14 mouse cellular contexts compared by ENCODE assay signal in genomic region chr11:118600168-118600567, GRCm38 (mm10).
DNase-seq lines count a peak whose midpoint lies in the region; ATAC-seq and TF ChIP-seq lines count a peak whose summit lies in the region.
"Had no signal": no experiment of that assay in that cellular context is flagged by ENCODE, and none has a peak within 500 bp of the region (broad histone marks: within the 10 kb centered on the region; RNA-seq: fewer than 3 reads in every experiment).

No protein-coding gene starts in this region.

- H3K4me1 ChIP-seq in forebrain, embryonic 12.5 days = peaks cover 22% of the 10 kb centered on the region
- peaks cover 10% of the 10 kb centered on the region for H3K4me1 ChIP-seq in forebrain, embryonic 10.5 days
- H3K4me1 ChIP-seq in hindbrain, embryonic 12.5 days = peaks cover 32% of the 10 kb centered on the region
- peaks cover 60% of the 10 kb centered on the region for H3K4me1 ChIP-seq in neural tube, embryonic 13.5 days (replicated peaks)
- H3K4me1 ChIP-seq in heart, adult 2 months (ENCODE audit: control insufficient read depth, insufficient read depth, low read length) = no peaks in the 10 kb centered on the region
- H3K4me1 ChIP-seq: limb, embryonic 15.5 days had no signal

- WGBS in forebrain, embryonic 12.5 days = 2% methylated on average over 9 of the region's 9 CpGs
- WGBS in forebrain, embryonic 10.5 days = 7% methylated on average over 9 of the region's 9 CpGs
- 2% methylated on average over 9 of the region's 9 CpGs for WGBS in hindbrain, embryonic 12.5 days
- WGBS in neural tube, embryonic 13.5 days = 0% methylated on average over 9 of the region's 9 CpGs
- WGBS in heart, adult 2 months = 7% methylated on average over 9 of the region's 9 CpGs

- H3K27ac ChIP-seq in forebrain, embryonic 12.5 days = 0 out of 2 replicates have a peak overlapping the region, but pooled peaks have one; percentile 56
- no peak overlapping the region for H3K27ac ChIP-seq in forebrain, embryonic 10.5 days
- H3K27ac ChIP-seq in hindbrain, embryonic 12.5 days = peak overlapping the region; percentile 67
- peak overlapping the region; percentile 88 for H3K27ac ChIP-seq in neural tube, embryonic 13.5 days (replicated peaks)
- H3K27ac ChIP-seq in heart, adult 2 months = no peak overlapping the region
- H3K27ac ChIP-seq: limb, embryonic 15.5 days had no signal

- H3K27me3 ChIP-seq in forebrain, embryonic 12.5 days = peaks cover 36% of the 10 kb centered on the region
- peaks cover 33% of the 10 kb centered on the region for H3K27me3 ChIP-seq in forebrain, embryonic 10.5 days (ENCODE audit: poor library complexity, severe bottlenecking)
- peaks cover 8% of the 10 kb centered on the region for H3K27me3 ChIP-seq in hindbrain, embryonic 12.5 days
- H3K27me3 ChIP-seq in neural tube, embryonic 13.5 days = no peaks in the 10 kb centered on the region
- no peaks in the 10 kb centered on the region for H3K27me3 ChIP-seq in heart, adult 2 months (ENCODE audit: control insufficient read depth, insufficient read depth, low read length)

- H3K36me3 ChIP-seq in forebrain, embryonic 12.5 days (replicated peaks) = no peaks in the 10 kb centered on the region
- no peaks in the 10 kb centered on the region for H3K36me3 ChIP-seq in forebrain, embryonic 10.5 days (replicated peaks)
- no peaks in the 10 kb centered on the region for H3K36me3 ChIP-seq in hindbrain, embryonic 12.5 days
- no peaks in the 10 kb centered on the region for H3K36me3 ChIP-seq in neural tube, embryonic 13.5 days
- no peaks in the 10 kb centered on the region for H3K36me3 ChIP-seq in heart, adult 2 months (ENCODE audit: control insufficient read depth, insufficient read depth, low read length)
- H3K36me3 ChIP-seq: limb, embryonic 15.5 days had no signal

- H3K4me2 ChIP-seq in forebrain, embryonic 12.5 days = no peak overlapping the region; the same call in 1 of the 2 replicates
- peak overlapping the region; percentile 25; the same call in 1 of the 2 replicates for H3K4me2 ChIP-seq in hindbrain, embryonic 12.5 days (replicated peaks)
- peak overlapping the region; percentile 9 for H3K4me2 ChIP-seq in neural tube, embryonic 13.5 days
- H3K4me2 ChIP-seq: limb, embryonic 15.5 days had no signal

- no peaks in the 10 kb centered on the region for H3K79me2 ChIP-seq in heart, adult 2 months (replicated peaks; ENCODE audit: control insufficient read depth, insufficient read depth, low read length)

- H3K9me3 ChIP-seq in forebrain, embryonic 12.5 days = no peaks in the 10 kb centered on the region
- H3K9me3 ChIP-seq in forebrain, embryonic 10.5 days = no peaks in the 10 kb centered on the region
- no peaks in the 10 kb centered on the region for H3K9me3 ChIP-seq in hindbrain, embryonic 12.5 days (replicated peaks)
- no peaks in the 10 kb centered on the region for H3K9me3 ChIP-seq in neural tube, embryonic 13.5 days
- H3K9me3 ChIP-seq: limb, embryonic 15.5 days had no signal

- TF ChIP-seq POLR2A in heart, adult 2 months (IDR thresholded peaks at IDR 0.05; ENCODE audit: insufficient read depth, low read depth, low read length) = no peak

- ATAC-seq in forebrain, embryonic 12.5 days (ENCODE audit: low FRiP score) = peak; percentile 44; the same call in 1 of the 2 replicates
- peak; percentile 71 for ATAC-seq in hindbrain, embryonic 12.5 days (ENCODE audit: low FRiP score)
- peak; percentile 68 for ATAC-seq in neural tube, embryonic 13.5 days (ENCODE audit: low read depth)

- intact Hi-C loops in heart, adult 2 months (cut with DNase I) = no loop called here

- H3K9ac ChIP-seq in forebrain, embryonic 12.5 days = peak overlapping the region; percentile 17; the same call in 1 of the 2 replicates
- H3K9ac ChIP-seq in hindbrain, embryonic 12.5 days = peak overlapping the region; percentile 39
- H3K9ac ChIP-seq in neural tube, embryonic 13.5 days = peak overlapping the region; percentile 56
- no peak overlapping the region for H3K9ac ChIP-seq in heart, adult 2 months (ENCODE audit: low read depth, low read length)
- H3K9ac ChIP-seq: limb, embryonic 15.5 days had no signal

- TF ChIP-seq CTCF in heart, adult 2 months (IDR thresholded peaks at IDR 0.05) = no peak

- DNase-seq in forebrain, embryonic 10.5 days (ENCODE audit: extremely low spot score, low spot score) = no peak
- DNase-seq in cerebellum, adult 8-10 months = peak; percentile 64
- no peak for DNase-seq in gastrocnemius, adult 18-20 months (ENCODE audit: low spot score)
- no peak for DNase-seq in heart, adult 2 months
- no peak for DNase-seq in testis, postnatal 10 days (ENCODE audit: low spot score)
- DNase-seq: adrenal gland, adult 8-10 months; kidney, adult 8-10 months; right cerebral cortex, postnatal 4 days had no signal

- no peak overlapping the region for H3K4me3 ChIP-seq in forebrain, embryonic 12.5 days (replicated peaks)
- no peak overlapping the region for H3K4me3 ChIP-seq in forebrain, embryonic 10.5 days
- no peak overlapping the region for H3K4me3 ChIP-seq in hindbrain, embryonic 12.5 days
- H3K4me3 ChIP-seq in neural tube, embryonic 13.5 days = no peak overlapping the region
- H3K4me3 ChIP-seq in heart, adult 2 months = no peak overlapping the region
- H3K4me3 ChIP-seq: erythroblast, embryonic 14.5 days; limb, embryonic 15.5 days; myocyte had no signal

- no peak for TF ChIP-seq EP300 in heart, adult 2 months (IDR thresholded peaks at IDR 0.05; ENCODE audit: insufficient read depth, low read depth, low read length)

Comparison
In these comparisons a context has a peak if more than half of its experiments do, and no peak if none do; other contexts are left out.
1. H3K27ac ChIP-seq: peak in forebrain, embryonic 12.5 days (single experiment), hindbrain, embryonic 12.5 days (single experiment) and neural tube, embryonic 13.5 days (single experiment); none in forebrain, embryonic 10.5 days (single experiment) and heart, adult 2 months (single experiment).
2. Peak in every context shown above with its lines, with median percentiles within 50 percentile points of each other: ATAC-seq.